Comparison of ENCODE assay signal across 12 mouse cellular contexts in genomic region chr9:72084131-72084530, GRCm38 (mm10). TPM values are rescaled to one million over a fixed set of nuclear protein-coding genes. Genes with fewer than 3 reads are reported as not detected.
DNase-seq lines count a peak whose midpoint lies in the region; ATAC-seq and TF ChIP-seq lines count a peak whose summit lies in the region.
"Had no signal": no experiment of that assay in that cellular context is flagged by ENCODE, and none has a peak within 500 bp of the region (broad histone marks: within the 10 kb centered on the region; RNA-seq: fewer than 3 reads in every experiment).

No protein-coding gene starts in this region.

- no peaks in the 10 kb centered on the region for H3K9me3 ChIP-seq in kidney, postnatal 0 days (replicated peaks; ENCODE audit: low read length)
- H3K9me3 ChIP-seq: hindbrain, embryonic 13.5 days; neural tube, embryonic 15.5 days had no signal

- H3K9ac ChIP-seq in kidney, postnatal 0 days (ENCODE audit: low read depth, low read length): no peak overlapping the region
- H3K9ac ChIP-seq: hindbrain, embryonic 13.5 days; neural tube, embryonic 15.5 days had no signal

- H3K27me3 ChIP-seq in kidney, postnatal 0 days (ENCODE audit: insufficient read depth, low read length): no peaks in the 10 kb centered on the region
- H3K27me3 ChIP-seq: hindbrain, embryonic 13.5 days; neural tube, embryonic 15.5 days had no signal

- H3K27ac ChIP-seq in kidney, postnatal 0 days: no peak overlapping the region
- H3K27ac ChIP-seq: hindbrain, embryonic 13.5 days; neural tube, embryonic 15.5 days had no signal

- H3K36me3 ChIP-seq in kidney, postnatal 0 days (ENCODE audit: insufficient read depth, low read length): no peaks in the 10 kb centered on the region
- H3K36me3 ChIP-seq: hindbrain, embryonic 13.5 days; neural tube, embryonic 15.5 days had no signal

- no peak overlapping the region for H3K4me3 ChIP-seq in kidney, postnatal 0 days (replicated peaks; ENCODE audit: low read depth, low read length)
- H3K4me3 ChIP-seq: hindbrain, embryonic 13.5 days; neural tube, embryonic 15.5 days had no signal

- no peak overlapping the region for H3K4me2 ChIP-seq in kidney, postnatal 0 days (ENCODE audit: low read length)
- H3K4me2 ChIP-seq: hindbrain, embryonic 13.5 days; neural tube, embryonic 15.5 days had no signal

- peak; percentile 15 for DNase-seq in adrenal gland, adult 8-10 months
- no peak for DNase-seq in adrenal gland, postnatal 25 days
- DNase-seq in kidney, postnatal 0 days (ENCODE audit: low spot score): peak; percentile 49
- no peak for DNase-seq in kidney, postnatal 36 days
- peak; percentile 38 to 66 for DNase-seq in right cerebral cortex, postnatal 10 days (ENCODE audit: low spot score in 2 of 2)
- DNase-seq in right cerebral cortex, postnatal 14 days: no peak
- DNase-seq in testis, postnatal 10 days (ENCODE audit: low spot score): no peak
- no peak for DNase-seq in Muller cell, postnatal 12 days (ENCODE audit: inconsistent ontology term)
- DNase-seq: cerebellum, adult 11-12 months had no signal

- TF ChIP-seq CTCF in kidney, postnatal 0 days (IDR thresholded peaks at IDR 0.05; ENCODE audit: low read depth): no peak

- H3K4me1 ChIP-seq in kidney, postnatal 0 days (replicated peaks; ENCODE audit: insufficient read depth, low read length): peaks cover 6% of the 10 kb centered on the region; the same call in 1 of the 2 replicates

- no peak for ATAC-seq in kidney, postnatal 0 days (replicated peaks; ENCODE audit: low FRiP score, low read depth)
- ATAC-seq: forebrain, embryonic 16.5 days had no signal

RNA-seq across cellular contexts. Expression of gene Tcf12, which starts 27.5 kb away (rescaled TPM):
- total RNA-seq in adrenal gland, adult 8-10 months (2022): 100 to 1,000 TPM in 1 of 4 experiments, 10 to 100 TPM in 3; 75.8 to 118 (median 89.1) TPM
- total RNA-seq in adrenal gland, postnatal 25 days (2021): 83.1 and 89.3 TPM in 2 replicates
- polyA plus RNA-seq in kidney, postnatal 0 days (2015; fragmentation: Nextera tagmentation; extraction: Ambion mirVana): 44.9 and 47.4 TPM in 2 replicates

Comparison
In these comparisons a context has a peak if more than half of its experiments do, and no peak if none do; other contexts are left out.
1. DNase-seq: peak in adrenal gland, adult 8-10 months (single experiment), kidney, postnatal 0 days (single experiment) and right cerebral cortex, postnatal 10 days (2 of 2); none in adrenal gland, postnatal 25 days (single experiment), kidney, postnatal 36 days (0 of 2), right cerebral cortex, postnatal 14 days (single experiment), testis, postnatal 10 days (single experiment) and Muller cell, postnatal 12 days (single experiment).